Mouse (Mus musculus): ENCODE measurements around the gene Stx5a. TPM values are rescaled to one million over a fixed set of nuclear protein-coding genes. Genes with fewer than 3 reads are reported as not detected.
A peak's percentile ranks its signal among the peaks of the same experiment; 100 is the strongest.

Stx5a gene
- total RNA-seq, 1 experiment from 2014 or later: 144 TPM

GRCm38 (mm10) chr19:8774951-8775421, 33.8 kb downstream of the Stx5a start:
- no peak for ATAC-seq (ENCODE audit: extremely low read depth, insufficient number of reproducible peaks, low FRiP score, poor library complexity, severe bottlenecking)

GRCm38 (mm10) chr19:8786008-8786781, 45.0 kb downstream of the Stx5a start, which contains the start of gene Taf6l:
Gene Taf6l (minus strand): TSS chr19:8786417.
- ATAC-seq (ENCODE audit: extremely low read depth, insufficient number of reproducible peaks, low FRiP score, poor library complexity, severe bottlenecking): peak; percentile 98

GRCm38 (mm10) chr19:8788521-8788920, 47.3 kb downstream of the Stx5a start:
- no peak for ATAC-seq (ENCODE audit: extremely low read depth, insufficient number of reproducible peaks, low FRiP score, poor library complexity, severe bottlenecking)

DNA sequence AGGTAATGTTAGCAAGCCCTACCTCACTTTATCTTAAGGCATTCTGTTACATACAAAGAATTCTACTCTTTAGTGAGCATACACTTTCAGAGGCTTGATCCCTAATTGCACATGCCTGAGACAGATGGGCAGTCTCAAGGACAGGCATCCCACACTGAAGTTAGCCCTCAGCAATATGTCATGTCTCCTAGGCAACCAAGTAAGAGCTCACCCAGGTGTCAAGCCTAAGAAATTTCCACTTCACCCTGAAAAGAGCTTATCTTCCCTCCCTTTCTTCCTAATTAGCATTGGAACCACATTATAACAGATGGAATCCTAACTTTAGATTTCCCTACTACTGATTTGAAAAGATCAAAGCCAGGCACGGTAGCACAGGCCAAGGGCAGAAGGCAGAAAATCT, 48.0 kb downstream of the Stx5a start:
- ATAC-seq (ENCODE audit: extremely low read depth, insufficient number of reproducible peaks, low FRiP score, poor library complexity, severe bottlenecking): no peak

GRCm38 (mm10) chr19:8790171-8790570, 49.0 kb downstream of the Stx5a start:
- no peak for ATAC-seq (ENCODE audit: extremely low read depth, insufficient number of reproducible peaks, low FRiP score, poor library complexity, severe bottlenecking)

DNA sequence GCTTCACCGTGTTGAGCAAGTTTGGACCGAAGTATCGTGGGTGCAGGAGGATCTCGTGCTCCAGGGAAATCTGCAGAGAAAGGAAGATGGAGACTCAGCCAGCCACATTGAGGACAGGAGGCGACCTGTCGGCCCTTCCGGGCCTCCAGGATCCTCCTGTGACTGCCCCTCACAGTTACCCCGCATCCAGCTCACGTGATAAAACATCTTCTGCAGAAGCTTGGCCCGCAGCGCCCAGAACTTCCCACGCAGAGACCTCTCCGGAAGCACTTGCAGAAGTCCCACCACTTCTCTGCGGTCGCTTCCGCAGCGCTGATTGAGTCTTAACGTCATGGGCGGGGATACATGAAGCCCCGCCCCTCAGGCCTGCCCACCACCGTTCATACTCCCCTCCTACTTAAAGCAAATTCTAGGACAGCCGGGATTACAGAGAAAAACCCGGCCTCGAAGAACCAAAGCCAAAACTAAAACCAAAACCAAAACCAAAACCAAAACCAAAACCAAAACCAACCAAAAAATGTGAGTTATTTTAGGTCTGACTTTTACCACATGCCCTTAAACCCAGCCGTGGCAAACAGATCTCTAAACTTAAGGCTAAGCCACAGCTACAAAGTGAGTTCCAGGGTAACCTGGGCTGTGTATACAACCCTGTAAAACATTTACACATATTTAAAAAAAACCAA, 57.2 kb downstream of the Stx5a start, which contains the start of gene Polr2g:
Gene Polr2g (minus strand): TSS at position 314 of the 683 bp plus-strand sequence.
- peak; percentile 63 for ATAC-seq (ENCODE audit: extremely low read depth, insufficient number of reproducible peaks, low FRiP score, poor library complexity, severe bottlenecking)

DNA sequence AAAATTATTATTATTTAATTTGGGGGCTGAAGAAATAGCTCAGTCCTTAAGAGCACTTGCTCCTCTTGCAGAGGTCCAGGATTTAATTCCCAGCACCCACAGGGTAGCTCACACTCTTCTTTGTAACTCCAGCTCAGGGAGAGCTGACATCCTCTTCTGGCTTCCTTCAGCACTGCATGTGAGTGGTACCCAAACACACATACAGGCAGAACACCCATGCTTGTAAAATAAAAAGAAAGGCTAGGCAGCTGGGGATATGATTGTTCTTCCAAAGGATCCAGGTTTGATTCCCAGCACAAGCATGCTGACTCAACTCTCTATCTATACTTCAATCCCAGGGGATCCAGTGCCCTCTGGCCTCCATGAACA, 57.7 kb downstream of the Stx5a start:
- ATAC-seq (ENCODE audit: extremely low read depth, insufficient number of reproducible peaks, low FRiP score, poor library complexity, severe bottlenecking): no peak

GRCm38 (mm10) chr19:8802130-8802821, 61.1 kb downstream of the Stx5a start, which contains the start of gene Zbtb3:
Gene Zbtb3 (plus strand): TSS chr19:8802555.
- peak; percentile 92 for ATAC-seq (ENCODE audit: extremely low read depth, insufficient number of reproducible peaks, low FRiP score, poor library complexity, severe bottlenecking)

GRCm38 (mm10) chr19:8803204-8803780, 62.1 kb downstream of the Stx5a start:
- ATAC-seq (ENCODE audit: extremely low read depth, insufficient number of reproducible peaks, low FRiP score, poor library complexity, severe bottlenecking): no peak

- no peak for ATAC-seq (ENCODE audit: extremely low read depth, insufficient number of reproducible peaks, low FRiP score, poor library complexity, severe bottlenecking)
Measured at GRCm38 (mm10) chr19:8803879-8804660, 62.9 kb downstream of the Stx5a start.

Other genes starting within 250 kb of the Stx5a start
- gene Slc22a8, start 150.2 kb upstream of the Stx5a start, total RNA-seq (2017): not detected in 2 replicates
- not detected in 2 replicates for gene Slc22a6, start 123.4 kb upstream of the Stx5a start, total RNA-seq (2017)
- gene Chrm1, start 77.6 kb upstream of the Stx5a start, total RNA-seq (2017): not detected in 2 replicates
- 62.0 and 69.6 TPM in 2 replicates for gene Slc3a2, start 18.0 kb upstream of the Stx5a start, total RNA-seq (2017)
- gene Wdr74, start 5.6 kb upstream of the Stx5a start, total RNA-seq (2017): 36.4 and 46.0 TPM in 2 replicates
- 7.2 TPM in 1 of 2 replicates, not detected in the other for gene 1700092M07Rik, start 695 bp upstream of the Stx5a start, total RNA-seq (2017)
- 183 and 187 TPM in 2 replicates for gene Nxf1, start 15.7 kb downstream of the Stx5a start, total RNA-seq (2017)
- gene Tmem223, start 29.6 kb downstream of the Stx5a start, total RNA-seq (2017): 15.5 and 16.6 TPM in 2 replicates
- gene Tmem179b, start 33.1 kb downstream of the Stx5a start, total RNA-seq (2017): 80.4 and 111 TPM in 2 replicates
- gene Taf6l, start 45.0 kb downstream of the Stx5a start, total RNA-seq (2017): 9.2 and 11.6 TPM in 2 replicates
- 30.0 and 32.5 TPM in 2 replicates for gene Polr2g, start 57.2 kb downstream of the Stx5a start, total RNA-seq (2017)
- 2.5 and 4.2 TPM in 2 replicates for gene Zbtb3, start 61.1 kb downstream of the Stx5a start, total RNA-seq (2017)
- 46.0 and 48.2 TPM in 2 replicates for gene Ttc9c, start 77.9 kb downstream of the Stx5a start, total RNA-seq (2017)
- 110 and 115 TPM in 2 replicates for gene Hnrnpul2, start 78.6 kb downstream of the Stx5a start, total RNA-seq (2017)
- gene AC129217.1, start 88.4 kb downstream of the Stx5a start, total RNA-seq (2017): 33.6 and 50.5 TPM in 2 replicates
- gene Bscl2, start 96.1 kb downstream of the Stx5a start, total RNA-seq (2017): 15.8 and 22.6 TPM in 2 replicates
- 0.23 and 0.25 TPM in 2 replicates for gene Gng3, start 97.8 kb downstream of the Stx5a start, total RNA-seq (2017)
- gene Lrrn4cl, start 109.4 kb downstream of the Stx5a start, total RNA-seq (2017): not detected in 2 replicates
- 167 TPM in 2 replicates for gene Ubxn1, start 130.1 kb downstream of the Stx5a start, total RNA-seq (2017)
- gene Uqcc3, start 139.5 kb downstream of the Stx5a start, total RNA-seq (2017): 38.4 and 59.9 TPM in 2 replicates
- 13.4 and 31.1 TPM in 2 replicates for gene Lbhd1, start 142.3 kb downstream of the Stx5a start, total RNA-seq (2017)
- not detected in 2 replicates for gene Gm49403, start 142.5 kb downstream of the Stx5a start, total RNA-seq (2017)
- gene 1810009A15Rik, start 147.4 kb downstream of the Stx5a start, total RNA-seq (2017): 57.6 and 75.0 TPM in 2 replicates
- gene Gm49416, start 147.5 kb downstream of the Stx5a start, total RNA-seq (2017): not detected in 2 replicates
- gene Ints5, start 151.6 kb downstream of the Stx5a start, total RNA-seq (2017): 9.0 and 9.2 TPM in 2 replicates
- 62.1 and 69.2 TPM in 2 replicates for gene Ganab, start 156.7 kb downstream of the Stx5a start, total RNA-seq (2017)
- gene B3gat3, start 179.0 kb downstream of the Stx5a start, total RNA-seq (2017): 46.6 and 47.5 TPM in 2 replicates
- 2.6 and 3.1 TPM in 2 replicates for gene Rom1, start 187.9 kb downstream of the Stx5a start, total RNA-seq (2017)
- gene Eml3, start 188.1 kb downstream of the Stx5a start, total RNA-seq (2017): 75.3 and 92.8 TPM in 2 replicates
- 165 and 169 TPM in 2 replicates for gene Mta2, start 200.5 kb downstream of the Stx5a start, total RNA-seq (2017)
- 25.9 and 29.6 TPM in 2 replicates for gene Tut1, start 212.4 kb downstream of the Stx5a start, total RNA-seq (2017)
- gene Eef1g, start 225.6 kb downstream of the Stx5a start, total RNA-seq (2017): 345 and 391 TPM in 2 replicates
- 181 and 193 TPM in 2 replicates for gene Ahnak, start 247.9 kb downstream of the Stx5a start, total RNA-seq (2017)